Mouse (Mus musculus): Measurements from ENCODE around the gene Cdc42bpb. TPM values are rescaled to one million over a fixed set of nuclear protein-coding genes. Genes with fewer than 3 reads are reported as not detected.

Cdc42bpb gene
- polyA plus RNA-seq, 2 experiments: 5.3 to 22.5 TPM

DNA sequence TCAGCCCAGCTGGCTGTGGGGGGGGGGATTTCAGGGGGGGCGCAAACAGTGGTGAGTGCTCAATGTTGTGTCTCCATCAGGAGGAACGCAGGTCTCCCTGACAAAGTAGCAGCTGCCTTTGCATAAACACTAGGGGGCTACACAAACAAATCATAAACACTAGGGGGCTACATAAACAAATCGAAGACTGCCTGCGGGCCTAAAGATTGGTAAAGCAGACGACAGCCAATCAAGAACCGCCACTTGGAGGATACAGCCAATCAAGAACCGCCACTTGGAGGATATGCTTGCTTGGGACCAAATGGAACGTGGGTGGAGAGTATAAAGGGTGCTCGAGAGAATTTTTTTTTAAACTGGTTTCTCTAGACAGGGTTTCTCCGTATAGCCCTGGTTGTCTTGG lies 27.4 kb upstream of the Cdc42bpb start:
- H3K4me3 ChIP-seq (ENCODE audit: insufficient read depth in 1 of 2, low read depth in 2 of 2, low read length in 2 of 2): no peak overlapping the region
- no peaks in the 10 kb centered on the region for H3K36me3 ChIP-seq (replicated peaks; ENCODE audit: control insufficient read depth, insufficient read depth, low read depth)
- peaks cover 15% of the 10 kb centered on the region for H3K27me3 ChIP-seq (ENCODE audit: control insufficient read depth, insufficient read depth, low read length)
- no peaks in the 10 kb centered on the region for H3K4me1 ChIP-seq (replicated peaks; ENCODE audit: control insufficient read depth in 2 of 2, insufficient read depth in 2 of 2, low read length in 1 of 2)
- no peak for ATAC-seq (ENCODE audit: insufficient read depth)
- 0 out of 2 replicates have a peak, but pooled peaks have one; percentile 3 for TF ChIP-seq CTCF (IDR thresholded peaks at IDR 0.05; ENCODE audit: low read depth)
- no peak for TF ChIP-seq EP300 (IDR thresholded peaks at IDR 0.05; ENCODE audit: low read depth)
- H3K9me3 ChIP-seq (ENCODE audit: control insufficient read depth, low read length): no peaks in the 10 kb centered on the region
- H3K27ac ChIP-seq: no peak overlapping the region
- no peak for DNase-seq (ENCODE audit: low read depth in 3 of 3, low spot score in 3 of 3)
- H3K9ac ChIP-seq (replicated peaks): no peak overlapping the region
- WGBS (ENCODE audit: insufficient replicate concordance): 51% methylated on average over 10 of the region's 10 CpGs
- H3K4me2 ChIP-seq (ENCODE audit: low read depth): no peak overlapping the region

DNA sequence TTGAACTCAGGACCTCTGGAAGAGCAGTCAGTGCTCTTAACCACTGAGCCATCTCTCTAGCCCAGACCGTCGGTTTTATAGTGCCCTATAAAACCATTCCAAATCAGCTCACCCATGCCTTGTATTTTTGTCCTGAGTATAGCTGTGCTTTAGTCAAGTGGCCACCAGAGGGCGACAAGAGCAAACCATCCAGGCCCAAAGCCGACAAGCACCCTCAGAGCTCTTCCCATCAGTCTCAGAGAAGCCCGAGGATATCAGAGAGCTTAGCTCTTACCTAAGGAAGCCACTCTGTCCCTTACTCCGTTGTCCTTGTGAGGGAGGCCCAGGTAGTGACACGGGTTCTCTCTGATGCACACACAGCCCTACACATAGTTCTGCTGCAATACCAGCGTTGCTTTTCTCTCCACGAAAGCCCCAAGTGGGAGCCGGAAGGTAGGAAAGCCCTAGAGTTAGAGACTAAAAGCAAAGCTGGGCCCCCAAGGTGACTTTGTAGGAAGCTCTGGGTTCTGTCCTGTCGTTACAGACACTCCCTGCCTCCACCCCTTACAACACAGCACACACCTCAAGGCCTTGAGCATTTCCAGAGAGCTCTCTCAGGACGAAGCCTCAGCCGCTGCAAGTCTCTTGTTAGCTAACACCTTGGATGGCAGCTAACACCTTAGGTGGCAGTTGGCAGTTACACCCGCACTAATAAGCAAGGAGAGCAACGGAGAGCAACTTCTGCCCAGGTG lies 24.1 kb upstream of the Cdc42bpb start:
- DNase-seq (ENCODE audit: low read depth in 3 of 3, low spot score in 3 of 3) (peak in 2 of 3 experiments; percentile 47 to 49), ATAC-seq (ENCODE audit: insufficient read depth) (0 out of 2 replicates have a peak, but pooled peaks have one; percentile 31)
- no peak overlapping the region for H3K9ac ChIP-seq (replicated peaks)
- no peaks in the 10 kb centered on the region for H3K9me3 ChIP-seq (ENCODE audit: control insufficient read depth, low read length)
- WGBS (ENCODE audit: insufficient replicate concordance): 19% methylated on average over 15 of the region's 15 CpGs
- peak; percentile 95 for TF ChIP-seq CTCF (IDR thresholded peaks at IDR 0.05; ENCODE audit: low read depth)
- no peak for TF ChIP-seq EP300 (IDR thresholded peaks at IDR 0.05; ENCODE audit: low read depth)
- H3K4me1 ChIP-seq (replicated peaks; ENCODE audit: control insufficient read depth in 2 of 2, insufficient read depth in 2 of 2, low read length in 1 of 2): no peaks in the 10 kb centered on the region
- peaks cover 6% of the 10 kb centered on the region for H3K27me3 ChIP-seq (ENCODE audit: control insufficient read depth, insufficient read depth, low read length)
- no peak overlapping the region for H3K4me2 ChIP-seq (ENCODE audit: low read depth)
- no peak overlapping the region for H3K4me3 ChIP-seq (ENCODE audit: insufficient read depth in 1 of 2, low read depth in 2 of 2, low read length in 2 of 2)
- no peaks in the 10 kb centered on the region for H3K36me3 ChIP-seq (replicated peaks; ENCODE audit: control insufficient read depth, insufficient read depth, low read depth)
- H3K27ac ChIP-seq: no peak overlapping the region

DNA sequence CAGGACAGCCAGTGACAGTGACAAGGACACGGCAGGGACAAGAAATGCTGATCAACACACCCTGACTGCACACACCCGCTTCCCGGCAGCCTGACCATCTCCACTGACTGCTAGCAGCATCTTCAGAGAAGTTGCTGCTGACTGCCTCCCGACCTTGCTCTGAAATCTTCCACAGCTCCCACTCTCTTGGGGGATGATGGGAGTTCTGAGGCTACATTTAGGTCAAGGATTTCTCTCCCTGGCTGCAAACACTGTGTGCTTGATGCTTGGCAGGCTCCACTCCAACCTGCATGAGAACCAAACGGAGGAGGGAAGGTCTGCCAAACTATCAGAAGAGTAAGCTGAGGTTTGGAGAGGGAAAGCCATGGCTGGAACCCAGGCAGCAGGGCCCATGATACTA lies 19.5 kb upstream of the Cdc42bpb start:
- no peak overlapping the region for H3K27ac ChIP-seq
- no peak for DNase-seq (ENCODE audit: low read depth in 3 of 3, low spot score in 3 of 3)
- no peak overlapping the region for H3K4me3 ChIP-seq (ENCODE audit: insufficient read depth in 1 of 2, low read depth in 2 of 2, low read length in 2 of 2)
- H3K27me3 ChIP-seq (ENCODE audit: control insufficient read depth, insufficient read depth, low read length): no peaks in the 10 kb centered on the region; the same call in 1 of the 2 replicates
- H3K4me2 ChIP-seq (ENCODE audit: low read depth): no peak overlapping the region
- no peaks in the 10 kb centered on the region for H3K4me1 ChIP-seq (replicated peaks; ENCODE audit: control insufficient read depth in 2 of 2, insufficient read depth in 2 of 2, low read length in 1 of 2)
- TF ChIP-seq EP300 (IDR thresholded peaks at IDR 0.05; ENCODE audit: low read depth) (no peak), CTCF (IDR thresholded peaks at IDR 0.05; ENCODE audit: low read depth) (no peak)
- no peaks in the 10 kb centered on the region for H3K9me3 ChIP-seq (ENCODE audit: control insufficient read depth, low read length)
- no peaks in the 10 kb centered on the region for H3K36me3 ChIP-seq (replicated peaks; ENCODE audit: control insufficient read depth, insufficient read depth, low read depth)
- WGBS (ENCODE audit: insufficient replicate concordance): 49% methylated on average over 5 of the region's 5 CpGs
- ATAC-seq (ENCODE audit: insufficient read depth): no peak
- H3K9ac ChIP-seq (replicated peaks): no peak overlapping the region

DNA sequence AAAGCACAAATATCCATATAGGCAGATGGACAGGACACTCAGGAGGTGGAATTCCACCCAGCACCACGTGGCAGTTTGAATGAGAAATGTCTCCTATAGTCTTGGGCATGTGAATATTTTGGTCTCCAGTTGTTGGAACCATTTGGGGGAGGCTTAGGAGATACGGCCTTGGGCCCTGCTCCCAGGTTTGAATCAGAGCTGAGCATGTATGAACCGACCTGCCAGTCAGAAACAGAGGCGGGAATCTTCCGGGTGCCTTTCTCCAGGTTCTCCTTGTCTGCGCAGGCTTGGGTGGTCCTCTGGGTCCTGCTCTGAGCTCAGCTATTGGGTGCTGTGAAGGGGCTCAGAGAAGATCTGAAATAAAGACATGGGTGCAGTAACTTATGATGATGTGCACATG lies 16.5 kb upstream of the Cdc42bpb start:
- H3K27me3 ChIP-seq (ENCODE audit: control insufficient read depth, insufficient read depth, low read length): no peaks in the 10 kb centered on the region
- H3K4me1 ChIP-seq (replicated peaks; ENCODE audit: control insufficient read depth in 2 of 2, insufficient read depth in 2 of 2, low read length in 1 of 2): no peaks in the 10 kb centered on the region
- TF ChIP-seq CTCF (IDR thresholded peaks at IDR 0.05; ENCODE audit: low read depth) (no peak), EP300 (IDR thresholded peaks at IDR 0.05; ENCODE audit: low read depth) (no peak)
- ATAC-seq (ENCODE audit: insufficient read depth) (no peak), DNase-seq (ENCODE audit: low read depth in 3 of 3, low spot score in 3 of 3) (no peak)
- WGBS (ENCODE audit: insufficient replicate concordance): 69% methylated on average over 6 of the region's 6 CpGs
- no peak overlapping the region for H3K9ac ChIP-seq (replicated peaks)
- H3K4me2 ChIP-seq (ENCODE audit: low read depth): no peak overlapping the region
- H3K27ac ChIP-seq: no peak overlapping the region
- H3K4me3 ChIP-seq (ENCODE audit: insufficient read depth in 1 of 2, low read depth in 2 of 2, low read length in 2 of 2): no peak overlapping the region
- H3K36me3 ChIP-seq (replicated peaks; ENCODE audit: control insufficient read depth, insufficient read depth, low read depth): no peaks in the 10 kb centered on the region
- no peaks in the 10 kb centered on the region for H3K9me3 ChIP-seq (ENCODE audit: control insufficient read depth, low read length)

DNA sequence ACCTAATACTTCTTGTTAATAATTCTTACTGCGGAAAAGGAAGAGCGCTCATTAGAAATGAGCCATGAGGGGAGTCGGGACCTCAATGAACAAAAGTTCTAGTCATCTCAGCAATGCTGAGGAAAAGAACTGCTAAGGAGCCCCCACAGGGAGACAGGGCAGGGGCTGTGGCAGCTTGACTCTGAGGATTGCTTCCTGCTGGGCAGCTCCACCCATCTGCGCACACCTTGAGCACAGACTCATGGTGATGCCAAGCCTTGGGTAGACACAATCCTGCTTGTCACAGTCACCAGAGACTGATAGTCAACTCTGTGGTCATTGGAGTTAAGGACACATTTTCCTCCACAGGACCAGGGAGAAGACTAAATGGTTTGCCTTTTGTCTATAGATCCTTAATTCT lies 9.6 kb upstream of the Cdc42bpb start:
- Histone ChIP-seq H3K4me1 (replicated peaks; ENCODE audit: control insufficient read depth in 2 of 2, insufficient read depth in 2 of 2, low read length in 1 of 2) (peaks cover 0 to 6% of the 10 kb centered on the region in 2 experiments; a peak in 2 of 4 replicates), H3K36me3 (replicated peaks; ENCODE audit: control insufficient read depth, insufficient read depth, low read depth) (no peaks in the 10 kb centered on the region), H3K4me3 (ENCODE audit: insufficient read depth in 1 of 2, low read depth in 2 of 2, low read length in 2 of 2) (no peak overlapping the region), H3K9ac (replicated peaks) (no peak overlapping the region), H3K27me3 (ENCODE audit: control insufficient read depth, insufficient read depth, low read length) (no peaks in the 10 kb centered on the region), H3K4me2 (ENCODE audit: low read depth) (no peak overlapping the region), H3K9me3 (ENCODE audit: control insufficient read depth, low read length) (no peaks in the 10 kb centered on the region), H3K27ac (no peak overlapping the region)
- no peak for ATAC-seq (ENCODE audit: insufficient read depth)
- DNase-seq (ENCODE audit: low read depth in 3 of 3, low spot score in 3 of 3): no peak
- WGBS (ENCODE audit: insufficient replicate concordance): 70% methylated on average over 4 of the region's 4 CpGs
- no peak for TF ChIP-seq EP300 (IDR thresholded peaks at IDR 0.05; ENCODE audit: low read depth)
- no peak for TF ChIP-seq CTCF (IDR thresholded peaks at IDR 0.05; ENCODE audit: low read depth)
